Mouse (Mus musculus): ENCODE measurements at regions not wholly inside any gene's neighbourhood (a gene's known extent, or its start where the extent isn't known, plus 50 kb on each side); places are given as distances from the start of the nearest gene placed in this dataset.
"Not testable (repeated sequence)": the region's sequence is repeated elsewhere in the genome, so short reads cannot be mapped to it uniquely, and the experiment has no call there.

GRCm38 (mm10) chr19:29869526-29869925, 55.4 kb upstream of the Il33 start:
- DNase-seq (ENCODE audit: extremely low read depth, insufficient read length, low spot score) = peak; percentile 26

- not testable (repeated sequence) for DNase-seq (ENCODE audit: extremely low read depth, insufficient read length, low spot score)
Measured at GRCm38 (mm10) chr19:29868681-29869080, 55.9 kb upstream of the Ranbp6 start.

- DNase-seq (ENCODE audit: extremely low read depth, insufficient read length, low spot score) = no peak
Measured at GRCm38 (mm10) chr19:29866822-29867221, 54.0 kb upstream of the Ranbp6 start.

GRCm38 (mm10) chr19:29865142-29865541, 52.4 kb upstream of the Ranbp6 start:
- DNase-seq (ENCODE audit: extremely low read depth, insufficient read length, low spot score) = no peak

- peak; percentile 24 for DNase-seq (ENCODE audit: extremely low read depth, insufficient read length, low spot score)
Measured at GRCm38 (mm10) chr19:29862808-29863207, 50.0 kb upstream of the Ranbp6 start.
